Mouse (Mus musculus): ENCODE measurements around the gene Ispd.

- TF ChIP-seq POLR2A (IDR thresholded peaks at IDR 0.05; ENCODE audit: extremely low read depth, insufficient read depth, low read length) (no peak), CTCF (IDR thresholded peaks at IDR 0.05; ENCODE audit: extremely low read depth, insufficient read depth, low read length) (no peak)
These were observed 76.5 kb downstream of the Ispd start for GRCm38 (mm10) chr12:36457726-36458125.
